Mouse (Mus musculus) G1E (cell line): ENCODE results near the gene Coro2a. TPM values are rescaled to one million over a fixed set of nuclear protein-coding genes. Genes with fewer than 3 reads are reported as not detected.

Experiments
- ATAC-seq: 2 replicates; pipeline ENCODE4 v1.8.0; 2016; ENCODE audit warnings: mild to moderate bottlenecking; ENCODE audit not compliant: insufficient number of reproducible peaks, poor library complexity, low FRiP score, severe bottlenecking; ENCODE audit errors: extremely low read depth
- DNase-seq: peaks from one replicate; pipeline ENCODE4 v3.0.0; 2012; ENCODE audit warnings: low spot score
- H3K27me3 ChIP-seq: 2 replicates; pipeline ENCODE4 v1.6.1; 2012; ENCODE audit warnings: mild to moderate bottlenecking, low read length, inconsistent platforms; ENCODE audit not compliant: insufficient read depth
- H3K36me3 ChIP-seq: replicated peaks from 2 replicates; pipeline ENCODE3; 2012; ENCODE audit warnings: mild to moderate bottlenecking, inconsistent platforms
- H3K4me1 ChIP-seq: 2 replicates; pipeline ENCODE4 v1.6.1; 2012; ENCODE audit warnings: low read depth, low read length, inconsistent platforms, mixed read lengths; ENCODE audit not compliant: insufficient read depth
- H3K4me3 ChIP-seq: 2 replicates; pipeline ENCODE4 v1.5.1; 2012; ENCODE audit warnings: low read depth, mild to moderate bottlenecking, inconsistent platforms, low read length, moderate library complexity, mixed read lengths
- H3K9me3 ChIP-seq: replicated peaks from 2 replicates; pipeline ENCODE4 v1.6.1; 2012; ENCODE audit warnings: inconsistent platforms
- CTCF ChIP-seq: IDR thresholded peaks from 2 replicates; pipeline ENCODE4 v1.5.1; 2012; ENCODE audit warnings: low read depth, low read length, inconsistent platforms, mixed read lengths
- GATA1 ChIP-seq: IDR thresholded peaks from 2 replicates; pipeline ENCODE4 v1.6.1; 2012; ENCODE audit warnings: borderline replicate concordance, low read length, inconsistent platforms, mixed read lengths
- GATA2 ChIP-seq: IDR thresholded peaks from 2 replicates; pipeline ENCODE4 v1.6.1; 2012; ENCODE audit warnings: low read depth, low read length, inconsistent platforms, borderline replicate concordance
- POLR2AphosphoS5 ChIP-seq: IDR thresholded peaks from 2 replicates; pipeline ENCODE4 v1.6.1; 2012; ENCODE audit warnings: low read depth, low read length, inconsistent platforms; ENCODE audit not compliant: insufficient replicate concordance
- TAL1 ChIP-seq: conservative IDR thresholded peaks from 2 replicates; pipeline ENCODE4 v1.6.1; 2012; ENCODE audit warnings: low read depth, low read length, inconsistent platforms, mixed read lengths
- polyA plus RNA-seq: library from polyadenylated mRNA; stranded (reverse); fragments of >175 nt; gene quantifications from 2 replicates; pipeline ENCODE4 v1.2.3, GENCODE M21; 2012
- total RNA-seq, 2 experiments: library from RNA; stranded (forward) in 1 of 2; stranded (reverse) in 1 of 2; fragments of 200-1000 nt in 1 of 2; fragments of >200 nt in 1 of 2; fragmentation: Nextera tagmentation in 1 of 2; gene quantifications; 2 replicates each; pipeline ENCODE4 v1.2.3; 2014 to 2017

The Coro2a gene
- total and polyA plus RNA-seq, 3 experiments = 79.5 to 501 (median 158) TPM

DNA sequence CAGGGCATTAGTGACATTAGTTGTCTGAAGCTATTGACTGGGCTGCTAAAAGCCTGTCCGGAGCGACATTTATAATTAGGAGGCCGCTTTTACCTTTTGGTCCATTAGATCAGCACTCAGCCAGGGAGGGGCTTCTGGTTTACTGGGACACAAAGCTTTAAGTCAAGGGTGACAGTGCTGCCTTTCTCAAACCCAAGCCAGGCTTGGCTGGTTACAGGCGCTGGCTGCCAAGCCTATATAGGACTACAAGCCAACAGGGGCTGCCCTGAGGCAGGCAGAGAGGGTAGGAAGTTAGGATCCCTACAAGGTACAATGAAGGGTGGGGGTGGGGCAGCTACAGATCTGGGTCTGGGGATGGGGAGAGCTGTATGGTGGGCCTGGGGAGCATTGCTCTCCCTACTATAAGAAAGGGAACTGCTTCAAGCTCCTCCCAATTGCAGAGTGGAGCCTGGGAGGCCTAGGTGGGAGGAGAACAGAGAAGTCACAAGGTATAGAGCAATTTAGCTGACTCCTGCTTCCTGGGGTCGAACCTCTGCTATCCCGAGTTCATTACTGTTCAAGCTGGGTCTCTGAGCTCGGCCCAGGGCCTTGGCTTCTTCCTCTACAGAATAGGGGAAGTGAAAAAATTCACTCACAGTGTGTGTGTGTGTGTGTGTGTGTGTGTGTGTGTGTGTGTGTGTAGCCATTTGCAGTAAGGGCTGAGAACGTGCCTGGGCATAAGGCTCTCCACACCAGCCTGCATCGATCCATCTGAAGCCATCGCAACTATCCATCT lies 47.5 kb downstream of the Coro2a start:
- H3K27me3 ChIP-seq = no peaks in the 10 kb centered on the region
- peak; percentile 45 for DNase-seq
- peak; percentile 31 for ATAC-seq
- no peak overlapping the region; the same call in 1 of the 2 replicates for H3K4me3 ChIP-seq
- H3K36me3 ChIP-seq = peaks cover 93% of the 10 kb centered on the region
- H3K9me3 ChIP-seq = no peaks in the 10 kb centered on the region
- H3K4me1 ChIP-seq = peaks cover 94% of the 10 kb centered on the region
- TF ChIP-seq CTCF = no peak
- TF ChIP-seq POLR2AphosphoS5 = no peak
- no peak for TF ChIP-seq GATA2

GRCm38 (mm10) chr4:46553864-46554263 lies 48.1 kb downstream of the Coro2a start:
- Histone ChIP-seq H3K9me3 (no peaks in the 10 kb centered on the region), H3K27me3 (no peaks in the 10 kb centered on the region), H3K36me3 (peaks cover 93% of the 10 kb centered on the region), H3K4me1 (peaks cover 94% of the 10 kb centered on the region), H3K4me3 (no peak overlapping the region)
- TF ChIP-seq GATA2 = no peak
- TF ChIP-seq CTCF = no peak
- TF ChIP-seq GATA1 = no peak
- no peak for TF ChIP-seq TAL1
- no peak for TF ChIP-seq POLR2AphosphoS5
- DNase-seq (no peak), ATAC-seq (no peak)

DNA sequence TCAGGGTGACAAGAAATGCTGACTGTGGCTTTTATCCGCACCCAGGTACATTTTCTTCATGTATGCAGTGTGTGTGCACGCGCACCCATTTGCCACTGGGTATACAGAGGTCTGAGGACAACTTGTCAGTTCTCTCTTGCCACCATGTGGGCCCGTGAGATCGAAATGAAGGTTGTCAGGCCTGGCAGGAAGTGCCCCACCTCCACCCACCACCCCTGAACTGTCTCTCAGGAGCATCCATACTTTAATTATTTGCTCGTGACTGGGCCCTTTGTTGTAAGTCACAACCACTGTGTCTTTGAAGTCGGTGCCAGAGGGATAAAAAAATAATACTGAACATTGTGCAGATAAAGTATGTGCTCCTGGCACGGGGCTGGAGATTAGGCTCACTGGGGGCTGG lies 51.6 kb downstream of the Coro2a start:
- Histone ChIP-seq H3K4me1 (peaks cover 84% of the 10 kb centered on the region), H3K36me3 (peaks cover 95% of the 10 kb centered on the region)
- TF ChIP-seq GATA1 (no peak), CTCF (no peak), TAL1 (no peak)

DNA sequence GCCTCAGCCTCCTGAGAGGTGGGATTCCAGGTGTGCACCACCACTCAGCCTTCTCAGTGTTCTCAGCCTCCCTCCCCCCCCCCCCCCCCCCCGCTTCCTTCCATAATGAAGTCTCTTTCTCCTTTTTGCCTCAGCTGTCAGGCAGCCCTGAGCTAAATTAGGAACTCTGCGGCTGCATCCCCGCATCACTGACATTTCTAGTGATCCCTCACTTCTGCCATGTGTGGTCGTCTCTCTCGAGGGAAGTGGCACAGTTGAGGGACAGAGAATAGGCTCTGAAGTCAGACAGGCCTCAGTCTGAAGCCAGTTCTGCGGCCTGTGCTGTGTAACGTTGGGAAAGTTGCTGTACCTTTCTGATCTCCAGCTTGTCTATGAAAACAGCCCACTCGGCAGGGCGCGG lies 52.0 kb downstream of the Coro2a start:
- H3K27me3 ChIP-seq = no peaks in the 10 kb centered on the region
- no peak overlapping the region for H3K4me3 ChIP-seq
- H3K9me3 ChIP-seq = no peaks in the 10 kb centered on the region
- H3K36me3 ChIP-seq = peaks cover 95% of the 10 kb centered on the region
- peaks cover 84% of the 10 kb centered on the region for H3K4me1 ChIP-seq
- no peak for TF ChIP-seq TAL1
- no peak for TF ChIP-seq POLR2AphosphoS5
- TF ChIP-seq GATA2 = no peak
- no peak for TF ChIP-seq GATA1
- TF ChIP-seq CTCF = no peak
- ATAC-seq (no peak), DNase-seq (no peak)

More for the DNA sequence above, 51.6 kb downstream of the Coro2a start:
- DNase-seq = no peak
- H3K9me3 ChIP-seq = no peaks in the 10 kb centered on the region
- H3K4me3 ChIP-seq = no peak overlapping the region
- no peak for ATAC-seq
- no peaks in the 10 kb centered on the region for H3K27me3 ChIP-seq

GRCm38 (mm10) chr4:46546709-46547108 lies 55.3 kb downstream of the Coro2a start:
- TF ChIP-seq TAL1 (no peak), GATA2 (no peak), CTCF (no peak), POLR2AphosphoS5 (no peak), GATA1 (no peak)
- Histone ChIP-seq H3K4me3 (no peak overlapping the region), H3K4me1 (peaks cover 76% of the 10 kb centered on the region), H3K36me3 (peaks cover 97% of the 10 kb centered on the region), H3K9me3 (no peaks in the 10 kb centered on the region), H3K27me3 (no peaks in the 10 kb centered on the region)
- ATAC-seq (no peak), DNase-seq (no peak)

- Histone ChIP-seq H3K4me1 (peaks cover 65% of the 10 kb centered on the region), H3K9me3 (no peaks in the 10 kb centered on the region), H3K4me3 (no peak overlapping the region), H3K27me3 (no peaks in the 10 kb centered on the region), H3K36me3 (peaks cover 96% of the 10 kb centered on the region)
- ATAC-seq (no peak), DNase-seq (no peak)
- no peak for TF ChIP-seq GATA2
- no peak for TF ChIP-seq CTCF
- no peak for TF ChIP-seq POLR2AphosphoS5
- no peak for TF ChIP-seq GATA1
These were observed 56.5 kb downstream of the Coro2a start for GRCm38 (mm10) chr4:46545498-46545897.
